ENCODE assay signal across 9 mouse cellular contexts in genomic region chr9:27288442-27288841, GRCm38 (mm10). TPM values are rescaled to one million over a fixed set of nuclear protein-coding genes. Genes with fewer than 3 reads are reported as not detected.
DNase-seq lines count a peak whose midpoint lies in the region; ATAC-seq and TF ChIP-seq lines count a peak whose summit lies in the region.
"Had no signal": no experiment of that assay in that cellular context is flagged by ENCODE, and none has a peak within 500 bp of the region (broad histone marks: within the 10 kb centered on the region; RNA-seq: fewer than 3 reads in every experiment).

No protein-coding gene starts in this region.

- H3K4me2 ChIP-seq in heart, embryonic 15.5 days: no peak overlapping the region; the same call in 1 of the 2 replicates
- H3K4me2 ChIP-seq in intestine, embryonic 16.5 days (ENCODE audit: low read depth, low read length): no peak overlapping the region

- peak overlapping the region; percentile 49; the same call in 1 of the 2 replicates for H3K27ac ChIP-seq in heart, embryonic 15.5 days
- H3K27ac ChIP-seq in intestine, embryonic 16.5 days (ENCODE audit: low read length): no peak overlapping the region

- peaks cover 24% of the 10 kb centered on the region for H3K4me1 ChIP-seq in heart, embryonic 15.5 days (replicated peaks)
- H3K4me1 ChIP-seq in intestine, embryonic 16.5 days (ENCODE audit: control insufficient read depth, insufficient read depth, low read length): peaks cover 2% of the 10 kb centered on the region; the same call in 1 of the 2 replicates

- 8% methylated on average over 7 of the region's 7 CpGs for WGBS in heart, embryonic 15.5 days
- WGBS in intestine, embryonic 16.5 days: 26% methylated on average over 7 of the region's 7 CpGs

- no peak for TF ChIP-seq POLR2A in brain, embryonic 14.5 days (IDR thresholded peaks at IDR 0.05; ENCODE audit: borderline replicate concordance, extremely low read depth, insufficient read depth, insufficient read length, poor library complexity, severe bottlenecking)

- H3K9me3 ChIP-seq in heart, embryonic 15.5 days (replicated peaks): no peaks in the 10 kb centered on the region
- no peaks in the 10 kb centered on the region for H3K9me3 ChIP-seq in intestine, embryonic 16.5 days (ENCODE audit: control insufficient read depth, low read length)

- DNase-seq in heart, postnatal 36 days: no peak
- peak; percentile 82 for DNase-seq in Muller cell, postnatal 12 days (ENCODE audit: inconsistent ontology term)
- DNase-seq in brain, embryonic 14.5 days (ENCODE audit: low read depth): peak; percentile 96
- DNase-seq in gastrocnemius, postnatal 14 days: no peak
- DNase-seq in yolk sac, embryonic 10.5 days (ENCODE audit: low spot score): no peak

- no peak for TF ChIP-seq CTCF in brain, embryonic 14.5 days (IDR thresholded peaks at IDR 0.05; ENCODE audit: borderline replicate concordance, extremely low read depth, insufficient read depth, insufficient read length)

- ATAC-seq in heart, embryonic 15.5 days (replicated peaks; ENCODE audit: insufficient number of reproducible peaks, insufficient read depth, low FRiP score, low read depth): no peak
- ATAC-seq in intestine, embryonic 16.5 days: peak; percentile 46
- ATAC-seq in megakaryocyte, adult 5-6 weeks (ENCODE audit: poor library complexity, severe bottlenecking): no peak

- intact Hi-C loops in heart, postnatal 36 days (cut with DNase I): loop anchor here (5.0 kb wide), 1 partner anchor 96 kb away; no protein-coding TSS in a partner anchor
- intact Hi-C loops in gastrocnemius, postnatal 14 days (cut with DNase I; ENCODE audit: low total_unique reads): no loop called here

- no peak overlapping the region for H3K4me3 ChIP-seq in heart, embryonic 15.5 days
- no peak overlapping the region for H3K4me3 ChIP-seq in intestine, embryonic 16.5 days (ENCODE audit: low read length)

- no peaks in the 10 kb centered on the region for H3K36me3 ChIP-seq in heart, embryonic 15.5 days
- H3K36me3 ChIP-seq in intestine, embryonic 16.5 days (ENCODE audit: control insufficient read depth, insufficient read depth, low read length): no peaks in the 10 kb centered on the region

- no peaks in the 10 kb centered on the region; the same call in 1 of the 2 replicates for H3K27me3 ChIP-seq in heart, embryonic 15.5 days
- H3K27me3 ChIP-seq in intestine, embryonic 16.5 days (replicated peaks; ENCODE audit: control insufficient read depth, insufficient read depth, low read length): no peaks in the 10 kb centered on the region

- H3K9ac ChIP-seq in heart, embryonic 15.5 days: no peak overlapping the region
- H3K9ac ChIP-seq in intestine, embryonic 16.5 days (ENCODE audit: low read depth, low read length): no peak overlapping the region

RNA-seq across cellular contexts. Expression of gene Igsf9b, which starts 10.6 kb away (rescaled TPM):
- polyA plus RNA-seq in heart, embryonic 15.5 days (2015; fragmentation: Nextera tagmentation; extraction: Ambion mirVana): 4.0 and 5.1 TPM in 2 replicates
- total RNA-seq in heart, postnatal 36 days (2021): 1 to 10 TPM; 3.8 to 4.9 TPM
- polyA plus RNA-seq in brain, embryonic 14.5 days (2012; rRNA removed): 5.9 and 11.6 TPM in 2 replicates
- 4.1 and 4.2 TPM in 2 replicates for polyA plus RNA-seq in intestine, embryonic 16.5 days (2015; fragmentation: Nextera tagmentation; extraction: Ambion mirVana)
- 1 to 10 TPM; 2.8 to 5.5 TPM for total RNA-seq in gastrocnemius, postnatal 14 days (2021)
- total RNA-seq in megakaryocyte, adult 5-6 weeks (2015): not detected in 2 replicates
- 0.08 and 0.33 TPM in 2 replicates for total RNA-seq in megakaryocyte, adult 5-6 weeks (2017)
- total RNA-seq: MEL had no signal

Comparison
In these comparisons a context has a peak if more than half of its experiments do, and no peak if none do; other contexts are left out.
1. DNase-seq: peak in Muller cell, postnatal 12 days (single experiment) and brain, embryonic 14.5 days (single experiment); none in heart, postnatal 36 days (0 of 2), gastrocnemius, postnatal 14 days (single experiment) and yolk sac, embryonic 10.5 days (single experiment).